Mouse (Mus musculus) mouse embryonic stem cell (cell line): ENCODE measurements around the gene Bcorl1.

ENCODE experiments used
- in situ Hi-C, 2 experiments: fragments of 300-500 bp; cut with MboI; formaldehyde crosslinking; loops; 1 replicate in 1 of 2; 3 replicates in 1 of 2; pipeline ENCODE4 v1.14.3; 2019 to 2020; ENCODE audit warnings: low sequenced_read_pairs in 2 of 2, low pct_unique_long_range_greater_than_20kb in 1 of 2, mixed read lengths in 1 of 2; ENCODE audit not compliant: unreplicated experiment in 1 of 2

Bcorl1 gene

DNA sequence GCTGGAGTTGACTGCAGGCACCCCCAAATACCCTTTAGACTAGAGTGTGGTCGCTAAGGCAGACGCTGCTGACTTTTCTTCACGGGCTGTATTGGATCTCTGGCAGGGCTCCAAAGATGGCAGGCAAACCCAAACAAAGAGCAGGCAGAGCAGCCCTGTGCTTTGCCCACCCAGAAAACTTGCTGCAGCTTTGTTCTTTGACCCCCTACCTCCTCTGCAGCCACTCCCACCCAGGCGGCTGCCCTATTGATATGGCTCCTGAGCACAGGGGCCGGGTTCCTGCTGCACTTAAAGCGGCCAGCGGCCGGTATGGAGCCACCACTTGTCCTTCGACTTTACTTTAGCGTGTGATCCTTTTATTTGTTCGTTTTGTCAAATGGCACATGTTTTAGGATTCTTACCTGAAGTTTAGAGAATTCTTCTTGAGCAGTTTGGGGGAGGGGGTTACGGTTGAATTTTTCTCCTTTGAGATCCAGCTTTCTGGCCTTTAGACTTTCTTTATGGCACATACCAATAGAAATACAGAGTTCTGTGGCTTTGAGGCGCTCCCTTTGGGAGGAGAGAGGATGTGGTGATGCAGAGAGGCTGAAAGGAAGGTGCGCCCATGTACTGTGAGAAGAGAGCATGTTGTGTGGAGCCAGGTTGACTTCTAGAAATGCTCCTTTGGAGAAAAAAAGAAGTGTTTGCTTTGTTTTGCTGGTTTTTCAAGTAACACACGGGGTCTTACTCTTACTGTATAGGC lies 24.8 kb downstream of the Bcorl1 start:
- in situ Hi-C loops: no loop called here

DNA sequence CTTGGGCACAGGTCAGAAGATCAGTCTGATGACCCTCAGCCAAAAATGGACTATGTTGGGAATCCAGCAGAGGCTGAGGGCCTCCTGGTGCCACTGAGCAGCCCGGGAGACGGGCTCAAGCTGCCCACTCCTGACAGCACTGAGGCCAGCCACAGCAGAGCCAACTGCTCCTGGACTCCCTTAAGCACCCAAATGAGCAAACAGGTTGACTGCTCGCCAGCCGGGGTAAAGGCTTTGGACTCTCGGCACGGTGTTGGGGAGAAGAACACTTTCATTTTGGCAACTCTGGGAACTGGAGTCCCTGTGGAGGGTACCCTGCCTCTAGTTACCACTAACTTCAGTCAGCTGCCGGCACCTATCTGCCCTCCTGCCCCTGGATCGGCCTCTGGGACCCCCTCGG lies 26.7 kb downstream of the Bcorl1 start:
- in situ Hi-C loops: no loop called here

DNA sequence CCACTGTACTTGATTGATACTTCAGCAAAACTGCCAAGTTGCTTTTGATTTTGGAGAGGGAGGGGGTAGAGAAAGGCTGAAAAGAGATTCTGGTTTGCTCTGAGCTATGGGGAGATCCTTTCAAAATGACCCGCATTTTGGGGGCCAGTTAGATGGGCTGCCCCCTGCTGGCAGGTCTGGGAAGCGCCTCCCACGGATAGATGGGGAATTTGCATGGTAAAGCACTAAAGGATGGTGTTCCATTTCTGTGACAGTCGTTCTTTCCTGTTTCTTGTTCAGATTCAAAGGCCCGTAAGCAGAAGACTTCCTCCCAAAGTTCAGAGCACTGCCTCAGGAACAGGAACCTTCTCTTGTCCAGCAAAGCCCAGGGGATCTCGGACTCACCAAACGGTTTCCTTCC lies 42.5 kb downstream of the Bcorl1 start:
- in situ Hi-C loops: no loop called here

DNA sequence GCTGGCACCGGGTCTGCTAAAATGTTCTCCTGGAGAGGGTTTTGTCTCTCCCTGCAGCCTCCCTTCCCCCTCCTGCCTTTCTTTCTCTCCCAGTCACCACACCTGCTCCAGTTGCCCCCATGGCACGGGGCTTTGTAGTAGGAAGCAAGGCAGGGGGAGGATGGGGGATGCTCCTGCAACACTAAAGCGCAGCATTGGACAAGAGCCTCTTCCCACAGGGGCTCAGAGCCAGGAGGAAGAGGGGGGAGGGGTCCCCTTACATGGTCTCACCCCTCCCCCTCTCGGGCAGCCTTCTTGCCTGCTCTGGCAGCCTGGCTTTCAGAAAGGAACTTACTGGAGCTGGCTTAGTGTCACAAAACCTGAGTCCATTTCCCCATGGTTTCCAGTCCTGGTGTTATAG lies 44.8 kb downstream of the Bcorl1 start:
- in situ Hi-C loops: no loop called here

DNA sequence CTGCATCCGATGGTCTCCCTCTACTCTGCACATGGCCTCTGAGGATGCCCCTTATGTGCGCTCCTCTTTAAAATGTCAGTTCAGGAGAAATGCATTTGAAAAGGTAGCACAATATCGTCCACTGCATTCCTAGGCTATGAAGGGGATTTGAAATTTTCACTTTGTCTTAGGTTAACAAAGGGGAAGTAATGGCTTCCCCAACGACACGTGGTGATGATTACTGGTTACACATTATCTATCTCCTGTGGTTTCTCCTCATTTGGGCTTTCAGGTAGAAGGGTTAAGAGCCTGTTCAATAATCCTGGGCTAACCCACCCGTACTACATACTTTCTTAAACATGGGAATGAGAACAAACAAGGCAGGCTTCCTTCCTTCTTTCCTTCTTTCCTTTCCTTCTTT lies 48.2 kb downstream of the Bcorl1 start:
- in situ Hi-C loops: no loop called here

DNA sequence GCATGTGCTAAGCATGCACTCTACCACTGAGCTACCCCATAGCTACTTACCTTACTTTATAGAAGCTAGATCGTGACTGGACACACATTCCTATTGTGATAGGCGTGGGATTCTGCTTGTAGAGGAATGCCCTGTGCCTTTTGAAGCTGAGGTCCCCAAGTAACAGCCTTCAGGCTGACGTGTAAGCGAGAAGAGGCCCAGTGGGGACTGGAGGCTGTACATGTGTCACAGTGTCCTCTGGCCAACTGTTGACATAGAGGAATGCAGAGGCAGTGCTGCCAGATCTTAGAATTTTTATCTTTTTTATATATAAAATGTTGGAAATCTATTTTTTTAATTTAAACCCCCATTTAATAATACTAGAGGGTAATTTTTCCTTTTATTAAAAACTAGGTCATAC lies 58.8 kb downstream of the Bcorl1 start:
- in situ Hi-C loops: loop anchor here (10.0 to 25.0 kb wide), 3 partner anchors 288 to 405 kb away; partner anchors contain the start of gene Xpnpep2 (in 1 of the 2)

DNA sequence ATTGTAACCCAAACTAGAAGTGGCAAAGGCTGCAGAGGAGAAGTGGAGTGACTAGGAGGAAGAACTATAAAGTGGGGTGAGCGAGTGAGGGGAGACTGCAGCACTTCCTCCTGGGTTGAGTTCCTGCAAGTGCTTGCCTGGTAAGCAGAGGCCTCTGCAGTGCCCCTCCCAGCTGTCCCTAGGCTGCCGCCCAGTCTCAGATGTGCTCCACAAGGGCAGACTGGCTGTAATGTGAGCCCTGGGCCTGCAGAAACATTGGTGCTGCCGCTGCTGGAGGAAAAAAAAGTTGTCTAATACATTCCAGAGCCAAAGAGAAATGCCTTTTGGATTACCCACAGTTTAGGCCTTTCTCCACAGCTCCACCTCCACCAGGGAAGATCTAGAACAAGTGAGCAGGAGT lies 64.0 kb downstream of the Bcorl1 start:
- in situ Hi-C loops: loop anchor here (10.0 to 25.0 kb wide), 3 partner anchors 293 to 410 kb away; partner anchors contain the start of gene Xpnpep2 (in 1 of the 2)

DNA sequence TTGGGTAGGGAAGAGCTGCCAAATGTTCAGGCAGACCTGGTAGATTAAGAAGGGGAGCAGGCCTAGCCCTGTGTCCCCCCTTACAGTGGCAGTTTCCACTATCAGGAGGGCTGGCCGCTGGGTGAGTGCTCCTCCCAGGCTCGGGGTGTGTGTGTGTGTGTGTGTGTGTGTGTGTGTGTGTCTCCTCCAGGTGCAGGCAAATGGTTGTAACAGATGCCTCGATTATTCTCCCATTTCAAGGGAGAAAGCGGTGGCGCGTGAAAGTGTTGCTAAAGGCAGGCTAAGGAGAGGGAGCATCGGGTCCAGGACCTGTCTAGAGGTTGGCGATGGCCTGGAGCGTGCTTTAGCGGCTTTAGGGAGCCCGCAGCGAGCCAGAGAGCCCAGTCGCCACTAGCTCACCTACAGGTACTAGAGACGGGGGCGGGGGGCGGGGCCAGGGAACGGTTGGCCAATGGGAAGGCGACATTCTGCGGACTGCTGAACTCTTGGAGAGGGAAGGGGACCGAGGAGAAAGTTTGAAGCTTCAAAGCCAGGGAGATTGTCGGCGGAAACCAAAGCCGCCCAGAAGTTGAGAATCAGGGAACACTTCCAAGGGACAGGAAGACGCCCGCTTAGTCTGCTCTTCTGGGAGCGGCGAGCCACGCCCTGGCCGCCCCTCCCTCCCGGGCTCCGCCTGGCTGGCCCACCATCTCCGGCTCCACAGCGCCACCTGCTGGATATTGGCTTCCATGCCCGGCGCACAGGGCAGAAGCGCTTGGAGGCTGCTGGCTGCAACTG lies 68.6 kb downstream of the Bcorl1 start:
- in situ Hi-C loops: loop anchor here (10.0 to 25.0 kb wide), 4 partner anchors 65 to 415 kb away; partner anchors contain the start of gene Xpnpep2 (in 1 of the 2)

DNA sequence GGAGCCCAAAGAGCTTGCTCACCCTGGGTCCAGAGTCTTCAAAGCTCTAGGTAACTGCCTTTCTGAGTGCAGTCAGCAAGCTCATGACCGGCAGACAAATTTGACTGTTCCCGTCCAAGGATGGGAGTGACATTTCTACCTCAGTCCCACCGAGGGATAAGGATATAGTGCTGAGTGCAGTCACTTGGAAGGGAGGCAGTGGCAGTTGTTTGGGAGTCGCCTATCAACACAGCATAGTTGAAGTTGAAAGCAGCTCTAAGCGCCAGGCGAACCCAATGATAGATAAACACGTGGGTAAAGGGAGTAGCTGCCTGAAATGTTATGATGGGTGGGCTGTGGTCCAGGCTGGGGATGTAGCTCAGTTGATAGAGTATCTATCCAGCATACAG lies 69.2 kb downstream of the Bcorl1 start:
- in situ Hi-C loops: loop anchor here in 1 of 2 experiments (10.0 to 25.0 kb wide), 3 partner anchors 64 to 398 kb away; partner anchors contain the start of gene Xpnpep2

DNA sequence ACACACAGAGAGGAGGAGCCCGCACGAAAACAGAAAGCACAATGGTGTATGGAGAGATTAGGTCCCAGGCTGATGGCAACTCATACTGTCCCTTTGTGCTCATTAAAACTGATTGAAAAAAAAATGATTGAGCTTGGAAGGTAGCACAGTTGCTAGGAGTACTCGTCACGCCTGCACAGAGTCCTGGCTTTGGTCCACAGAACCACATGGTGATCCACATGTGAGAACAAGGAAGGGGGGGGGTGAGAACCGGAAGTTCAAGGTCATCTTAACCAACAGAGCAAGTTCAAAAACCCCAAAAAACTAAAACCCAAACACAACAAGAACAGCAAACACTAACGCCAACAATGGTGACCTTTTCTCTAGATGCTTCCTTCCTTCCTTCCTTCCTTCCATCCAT lies 71.5 kb downstream of the Bcorl1 start:
- in situ Hi-C loops: loop anchor here in 1 of 2 experiments (10.0 to 25.0 kb wide), 3 partner anchors 62 to 400 kb away; partner anchors contain the start of gene Xpnpep2

DNA sequence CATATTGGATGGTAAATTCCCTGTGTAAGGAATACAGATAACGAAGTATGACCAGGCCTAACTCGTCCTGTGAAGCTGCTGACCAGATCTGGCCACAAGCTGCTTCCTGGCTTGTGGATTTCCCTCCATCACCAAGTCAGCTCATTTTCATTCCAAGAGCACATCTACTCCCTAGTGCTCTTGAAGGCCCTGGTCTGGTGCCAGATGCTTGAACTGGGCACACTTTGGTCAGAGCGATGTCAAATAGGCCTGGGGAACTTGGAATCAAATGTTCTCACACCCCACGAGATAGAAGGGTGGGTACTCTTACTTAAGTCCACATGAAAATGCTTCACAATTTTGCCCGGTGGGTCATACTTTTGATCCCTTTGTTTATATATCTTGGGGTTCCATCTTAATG lies 73.1 kb downstream of the Bcorl1 start:
- in situ Hi-C loops: loop anchor here in 1 of 2 experiments (10.0 to 25.0 kb wide), 3 partner anchors 61 to 402 kb away; partner anchors contain the start of gene Xpnpep2

DNA sequence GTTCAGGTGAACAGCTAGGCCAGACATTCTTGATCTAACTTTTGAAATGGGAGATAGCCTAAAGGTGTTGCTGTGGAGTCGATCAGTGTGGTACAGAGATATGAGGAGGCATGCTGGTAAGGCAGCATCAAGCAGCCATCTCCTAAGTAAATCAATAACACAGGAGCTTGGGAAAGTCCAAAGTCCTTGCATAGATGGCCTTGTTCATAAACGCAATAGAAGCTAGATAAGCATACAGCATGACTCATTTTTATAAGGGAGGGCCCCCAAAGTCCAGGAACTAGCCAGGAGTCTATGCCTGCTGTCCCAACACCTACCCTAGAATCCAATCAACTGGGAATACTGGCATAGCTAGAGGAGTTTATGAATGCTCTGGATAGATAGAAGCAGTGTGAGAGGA lies 77.3 kb downstream of the Bcorl1 start:
- in situ Hi-C loops: loop anchor here in 1 of 2 experiments (10.0 to 25.0 kb wide), 3 partner anchors 56 to 406 kb away; partner anchors contain the start of gene Xpnpep2

DNA sequence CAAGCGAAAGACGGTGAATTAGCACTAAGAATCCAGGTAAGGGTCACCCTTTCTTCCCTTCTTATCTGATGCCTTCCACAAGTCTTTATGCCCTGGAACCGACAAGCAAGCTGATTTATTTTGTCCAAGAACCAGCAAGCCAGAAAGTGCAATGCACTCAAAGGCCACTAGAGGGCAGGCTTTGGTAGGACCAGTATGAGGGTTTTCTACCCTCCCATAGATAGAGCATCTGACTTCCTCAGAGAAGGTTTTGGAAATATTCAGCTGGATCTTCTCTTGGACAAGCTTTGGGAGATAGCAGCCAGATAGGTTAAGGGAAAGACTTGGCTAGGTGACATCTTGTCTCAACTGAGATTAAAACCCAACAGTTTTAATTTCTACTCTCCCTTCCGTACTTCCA lies 81.8 kb downstream of the Bcorl1 start:
- in situ Hi-C loops: loop anchor here (5.0 to 25.0 kb wide), 3 partner anchors 44 to 411 kb away; partner anchors contain the start of gene Xpnpep2 (in 1 of the 2)

DNA sequence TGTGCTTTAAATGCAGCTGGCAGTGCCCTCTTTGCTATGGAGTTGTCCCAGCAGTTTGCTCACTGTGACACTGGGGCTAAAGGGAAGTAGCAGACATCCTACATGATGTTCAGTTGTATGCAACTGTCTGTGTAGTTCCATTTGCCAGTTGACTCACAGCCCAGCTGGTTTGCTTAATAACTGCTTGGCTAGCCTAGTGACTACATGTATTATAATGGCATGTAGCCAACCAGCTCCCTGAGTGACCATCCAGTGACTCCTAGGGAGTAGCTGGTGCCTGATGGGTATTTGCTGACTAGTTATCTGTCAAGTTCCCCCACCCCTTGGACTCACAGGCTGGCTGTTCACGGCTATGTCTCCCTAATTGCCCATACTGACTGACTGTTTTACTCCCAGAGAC lies 82.5 kb downstream of the Bcorl1 start:
- in situ Hi-C loops: loop anchor here (5.0 to 25.0 kb wide), 3 partner anchors 44 to 411 kb away; partner anchors contain the start of gene Xpnpep2 (in 1 of the 2)

DNA sequence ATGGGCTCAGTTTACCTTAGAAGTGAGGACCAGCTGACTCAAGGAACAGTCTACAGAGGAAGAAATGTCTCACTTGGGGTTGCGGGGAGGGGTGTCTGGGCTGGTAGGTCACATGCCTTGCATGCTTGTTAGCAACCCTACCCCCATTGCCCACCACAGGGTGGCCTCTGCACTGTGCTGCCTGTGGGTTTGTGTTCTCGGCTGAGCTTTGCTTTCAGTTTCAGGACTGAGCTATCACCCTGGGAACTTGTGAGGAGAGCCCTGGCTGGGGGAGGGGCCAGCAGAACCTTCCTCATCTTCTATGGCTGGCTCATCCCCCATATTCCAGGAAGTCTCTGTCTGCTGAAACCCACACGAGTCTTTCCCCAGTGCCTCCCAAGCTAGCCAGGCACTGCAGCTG lies 83.4 kb downstream of the Bcorl1 start:
- in situ Hi-C loops: loop anchor here (5.0 to 25.0 kb wide), 3 partner anchors 43 to 412 kb away; partner anchors contain the start of gene Xpnpep2 (in 1 of the 2)

DNA sequence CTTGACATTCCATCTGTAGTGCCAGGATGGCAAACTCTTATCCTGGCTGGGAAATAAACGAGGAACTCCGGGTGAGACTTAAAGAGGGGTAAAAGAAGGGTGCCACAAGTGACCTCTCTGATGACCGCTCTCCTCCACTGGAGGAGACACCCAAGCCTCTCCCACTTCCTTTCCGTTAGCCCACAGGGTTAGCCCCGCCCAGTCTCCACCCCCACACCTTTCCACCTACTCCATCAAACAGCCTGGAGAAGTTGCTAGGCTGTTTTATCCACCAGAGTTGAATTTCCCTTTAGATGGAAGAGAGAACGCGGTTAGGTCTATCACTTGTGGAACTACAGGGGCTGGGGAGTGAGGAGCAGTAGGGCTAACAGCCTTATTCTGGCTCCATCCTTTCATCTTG lies 84.1 kb downstream of the Bcorl1 start:
- in situ Hi-C loops: no loop called here

DNA sequence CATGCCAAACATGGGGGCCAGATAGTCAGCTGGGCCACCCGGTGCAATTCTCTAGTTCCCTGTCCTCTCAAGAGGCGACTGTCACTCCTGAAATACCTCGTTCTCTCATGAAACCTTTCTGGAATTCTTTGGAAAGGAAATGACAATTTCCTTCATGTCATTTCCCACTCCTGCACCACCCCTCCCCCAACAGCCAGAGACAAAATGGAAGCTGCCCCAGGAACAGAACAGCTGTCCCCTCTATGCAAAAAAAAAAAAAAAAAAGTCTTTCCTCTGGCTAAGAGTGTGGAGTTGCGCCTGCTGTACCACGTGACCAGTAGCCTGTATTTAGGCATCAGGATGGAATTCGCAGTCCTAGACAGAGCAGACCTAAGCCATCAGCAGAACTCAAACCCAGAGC lies 87.1 kb downstream of the Bcorl1 start:
- in situ Hi-C loops: no loop called here

DNA sequence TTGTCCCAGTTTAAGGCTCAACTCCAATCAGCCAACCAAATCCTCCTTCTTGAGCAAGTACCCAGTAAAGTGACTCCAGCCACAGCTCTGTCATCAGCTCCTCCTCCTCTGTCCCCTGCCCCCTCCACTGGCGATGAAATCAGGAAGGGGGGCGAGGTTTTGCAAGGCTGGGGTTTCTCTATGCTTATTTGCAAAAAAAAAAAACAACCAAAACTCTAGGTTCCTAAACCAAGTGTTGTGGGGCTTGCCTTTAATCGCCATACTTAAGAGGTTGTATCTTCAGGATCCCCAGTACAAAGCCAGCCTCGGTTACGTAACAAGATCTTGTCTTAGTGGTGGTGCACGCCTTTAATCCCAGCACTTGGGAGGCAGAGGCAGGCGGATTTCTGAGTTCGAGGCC lies 87.5 kb downstream of the Bcorl1 start:
- in situ Hi-C loops: no loop called here

DNA sequence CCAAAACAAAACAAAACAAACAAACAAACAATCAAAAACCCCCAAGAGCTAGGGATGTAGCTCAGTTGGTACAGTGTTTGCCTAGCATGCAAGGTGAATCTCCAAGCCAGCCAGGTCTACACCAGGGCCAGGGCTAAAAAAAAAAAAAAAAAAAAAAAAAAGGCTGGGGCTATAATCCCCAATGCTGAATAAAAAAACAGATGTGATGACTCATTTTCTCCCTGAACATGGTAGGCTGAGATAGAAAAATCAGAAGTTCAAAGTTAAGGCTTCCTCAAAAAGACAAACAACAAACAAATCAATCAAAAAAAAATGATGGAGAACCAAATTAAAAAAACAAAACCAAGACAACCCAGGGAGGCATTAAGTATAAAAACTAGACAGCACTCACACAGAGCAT lies 87.9 kb downstream of the Bcorl1 start:
- in situ Hi-C loops: no loop called here
